Mouse (Mus musculus): ENCODE results near the gene Evi5. TPM values are rescaled to one million over a fixed set of nuclear protein-coding genes. Genes with fewer than 3 reads are reported as not detected.

Evi5 gene
- total RNA-seq, 2 experiments from 2014 or later: 86.1 to 87.2 TPM

- no peak for DNase-seq (ENCODE audit: low spot score in 2 of 2)
These were observed 157.0 kb downstream of the Evi5 start for GRCm38 (mm10) chr5:107717871-107718361.

DNA sequence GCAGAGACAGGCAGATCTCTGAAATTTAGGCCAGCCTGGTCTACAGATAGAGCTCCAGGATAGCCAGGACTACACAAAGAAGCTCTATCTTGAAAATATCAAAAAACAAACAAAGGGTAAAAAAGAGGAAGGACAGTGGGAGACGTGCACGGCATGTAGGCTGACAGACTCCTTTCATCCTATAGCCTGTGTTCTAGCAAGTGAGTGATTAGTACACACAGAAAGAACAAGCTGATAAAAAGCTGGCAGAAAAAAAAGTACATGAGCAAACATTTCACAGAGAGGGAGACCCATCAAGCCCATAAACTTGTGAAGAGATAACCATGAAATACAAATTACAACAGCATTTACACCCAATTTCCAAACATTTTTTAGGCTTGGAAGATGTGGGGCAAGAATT lies 163.2 kb downstream of the Evi5 start:
- DNase-seq (ENCODE audit: low spot score in 2 of 2): no peak

DNA sequence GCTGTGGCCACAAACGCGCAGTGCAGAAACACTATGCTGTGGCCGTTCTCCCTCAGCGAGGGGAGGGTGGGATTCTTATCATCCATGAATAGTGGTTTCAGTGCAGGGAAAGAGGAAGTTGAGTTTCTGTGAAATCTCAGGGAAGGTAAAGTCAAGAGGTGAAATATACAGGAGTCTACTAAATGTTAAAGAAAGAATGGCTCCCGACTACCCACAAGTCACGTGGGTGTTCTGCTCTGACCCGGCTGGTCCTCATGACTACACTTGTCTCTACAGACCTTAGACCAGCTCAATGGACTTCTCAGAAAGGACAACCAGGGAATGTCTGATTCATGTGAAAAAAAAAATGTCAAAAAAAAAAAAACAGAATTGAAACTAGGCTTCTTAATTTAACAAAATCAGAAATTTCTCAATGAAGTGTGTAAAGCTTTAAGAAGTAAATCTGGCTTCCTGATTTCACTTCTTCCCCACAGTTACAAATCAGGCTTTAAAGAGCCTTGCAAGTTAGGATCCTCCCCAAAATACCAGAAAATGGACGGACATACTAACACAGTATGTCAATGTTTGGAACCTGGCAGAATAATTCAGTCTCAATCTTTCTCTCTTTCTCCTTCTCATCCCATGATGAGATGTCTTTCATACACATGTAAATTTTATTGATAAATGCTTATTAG lies 166.6 kb downstream of the Evi5 start:
- no peak for DNase-seq (ENCODE audit: low spot score in 2 of 2)

DNA sequence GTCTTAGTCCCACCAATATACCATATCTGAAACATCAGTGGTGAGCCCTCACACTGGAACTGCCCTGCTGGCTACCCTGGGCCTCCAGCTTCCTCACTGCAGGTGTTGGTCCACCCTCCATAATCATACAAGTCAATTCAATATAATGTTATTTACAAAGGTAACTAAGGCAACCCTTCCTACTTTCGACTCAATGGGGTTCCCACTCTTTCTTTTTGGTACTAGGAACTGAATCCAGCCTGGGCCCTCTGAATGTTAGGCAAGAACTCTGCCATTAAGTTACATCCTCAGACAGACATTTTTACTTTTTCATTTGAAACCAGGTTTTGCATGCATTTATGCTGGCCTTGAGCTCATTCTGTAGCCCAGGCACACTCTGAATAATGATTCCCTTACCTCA lies 168.6 kb downstream of the Evi5 start:
- DNase-seq (ENCODE audit: low spot score in 2 of 2): no peak

DNA sequence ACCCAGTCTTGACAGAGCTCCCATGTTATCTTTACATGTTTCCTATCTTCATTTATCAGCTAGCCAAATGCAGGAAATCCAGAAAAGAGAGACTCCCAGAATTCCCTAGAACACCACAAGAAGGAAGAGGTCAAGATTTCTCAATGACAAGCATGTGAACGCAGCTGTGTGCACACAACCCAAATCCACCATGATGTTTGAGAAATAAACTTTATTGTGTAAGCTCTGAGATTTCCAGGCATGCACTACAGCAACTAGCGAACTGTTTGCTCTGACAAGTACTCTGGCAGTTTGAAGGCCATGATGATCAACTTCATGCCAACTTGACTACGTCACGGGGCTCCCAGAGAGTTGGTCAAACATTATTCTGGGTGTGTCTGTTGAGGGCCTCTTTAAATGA lies 169.2 kb downstream of the Evi5 start:
- no peak for DNase-seq (ENCODE audit: low spot score in 2 of 2)

DNA sequence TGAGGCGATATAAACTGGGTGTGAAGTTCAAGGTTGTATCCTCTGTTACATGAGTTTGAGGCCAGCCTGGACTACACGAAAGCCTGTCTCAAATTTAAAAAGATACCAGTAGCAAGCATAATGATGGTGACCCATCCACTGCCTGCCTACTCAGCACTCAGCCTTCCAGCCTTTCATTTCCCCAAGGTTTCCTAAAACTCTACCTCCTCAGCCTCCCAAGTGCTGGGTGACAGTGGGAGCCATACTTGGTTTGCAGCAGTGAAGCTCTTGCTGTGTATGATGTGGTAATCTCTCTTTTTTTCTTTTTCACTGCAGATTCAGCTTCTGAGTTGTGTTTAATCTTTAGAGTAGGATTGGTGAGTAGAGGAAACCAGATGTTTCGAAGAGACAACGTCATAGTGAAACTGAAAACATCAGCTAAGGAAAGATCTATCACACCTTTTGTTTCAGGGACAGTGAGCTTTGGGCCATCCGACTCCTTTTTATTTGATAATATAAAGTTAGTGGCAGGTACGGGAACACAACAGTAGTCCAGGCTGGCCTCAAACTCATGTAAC lies 171.6 kb downstream of the Evi5 start:
- DNase-seq (ENCODE audit: low spot score in 2 of 2): no peak

DNA sequence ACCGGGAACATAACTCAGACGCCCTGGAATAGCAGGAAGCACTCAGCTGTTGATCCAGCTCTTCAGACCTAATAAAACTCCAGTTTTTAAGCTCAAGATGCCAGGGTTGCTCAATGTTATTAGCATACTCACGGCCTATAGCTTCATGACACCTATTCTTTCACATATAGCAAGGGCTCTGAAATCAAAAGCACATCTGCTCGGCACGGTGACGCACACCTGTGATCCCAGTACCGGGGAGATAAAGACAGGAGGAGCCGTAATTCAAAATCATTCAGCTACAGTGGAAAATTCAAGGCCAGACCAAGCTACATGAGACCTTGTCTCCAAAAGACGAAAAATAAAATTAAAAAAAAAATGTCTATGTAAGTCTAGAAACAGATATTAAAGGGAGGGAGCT lies 173.2 kb downstream of the Evi5 start:
- no peak for DNase-seq (ENCODE audit: low spot score in 2 of 2)

- no peak for DNase-seq (ENCODE audit: low spot score in 2 of 2)
These were observed 174.0 kb downstream of the Evi5 start for GRCm38 (mm10) chr5:107700873-107701272.

GRCm38 (mm10) chr5:107698888-107699287 lies 176.0 kb downstream of the Evi5 start:
- no peak for DNase-seq (ENCODE audit: low spot score in 2 of 2)

- DNase-seq (ENCODE audit: low spot score in 2 of 2): no peak
These were observed 179.9 kb downstream of the Evi5 start for GRCm38 (mm10) chr5:107695019-107695418.

Other genes with a start within 250 kb of the Evi5 start
- gene Gfi1, start 149.1 kb downstream of the Evi5 start, total RNA-seq (2021): not detected
- not detected for gene Ube2d2b, start 45.0 kb downstream of the Evi5 start, total RNA-seq (2021)
- gene Rpl5, start 25.4 kb upstream of the Evi5 start, total RNA-seq (2021): 10 to 100 TPM; 48.6 to 54.7 TPM
- gene Fam69a, start 112.0 kb upstream of the Evi5 start, total RNA-seq (2021): 10 to 100 TPM; 29.1 to 36.2 TPM
- gene Mtf2, start 190.6 kb upstream of the Evi5 start, total RNA-seq (2021): 10 to 100 TPM; 57.4 to 58.0 TPM

All from left cerebral cortex, adult 18-20 months (tissue).